Mouse (Mus musculus) MEL (cell line): ENCODE results near the gene Babam2.

ENCODE experiments used
- CHD2 ChIP-seq: IDR thresholded peaks from 2 replicates; pipeline ENCODE4 v1.6.1; 2011; ENCODE audit warnings: low read length, improper control_type of control experiment
- CTCF ChIP-seq, 3 experiments: IDR thresholded peaks in 2 of 3; conservative IDR thresholded peaks in 1 of 3; 2 replicates each; pipeline ENCODE4 v1.5.1; 2011 to 2012; ENCODE audit warnings: low read length in 3 of 3, low read depth in 2 of 3, mild to moderate bottlenecking in 2 of 3, improper control_type of control experiment in 1 of 3, inconsistent platforms in 1 of 3, mixed read lengths in 1 of 3, moderate library complexity in 1 of 3; ENCODE audit not compliant: control insufficient read depth in 1 of 3, insufficient read depth in 1 of 3, poor library complexity in 1 of 3, severe bottlenecking in 1 of 3
- MAFK ChIP-seq: IDR thresholded peaks from 2 replicates; pipeline ENCODE4 v1.6.1; 2011; ENCODE audit warnings: low read depth, mild to moderate bottlenecking, low read length, improper control_type of control experiment, borderline replicate concordance
- MYC ChIP-seq: IDR thresholded peaks from 2 replicates; pipeline ENCODE4 v1.6.1; 2011; ENCODE audit warnings: low read depth, mild to moderate bottlenecking, low read length, improper control_type of control experiment, moderate library complexity
- NELFE ChIP-seq: IDR thresholded peaks from 2 replicates; pipeline ENCODE4 v1.6.1; 2011; ENCODE audit warnings: low read depth, low read length, improper control_type of control experiment
- POLR2A ChIP-seq, 2 experiments: IDR thresholded peaks; 2 replicates each; pipeline ENCODE4 v1.6.1; 2011 to 2012; ENCODE audit warnings: low read length in 2 of 2, mild to moderate bottlenecking in 2 of 2, control low read depth in 1 of 2, improper control_type of control experiment in 1 of 2, low read depth in 1 of 2, moderate library complexity in 1 of 2; ENCODE audit not compliant: control insufficient read depth in 1 of 2, insufficient read depth in 1 of 2, poor library complexity in 1 of 2
- SMC3 ChIP-seq: IDR thresholded peaks from 2 replicates; pipeline ENCODE4 v1.6.1; 2011; ENCODE audit warnings: low read depth, low read length, improper control_type of control experiment
- USF1 ChIP-seq: IDR thresholded peaks from 2 replicates; pipeline ENCODE4 v1.6.1; 2014; ENCODE audit warnings: low read depth, mild to moderate bottlenecking, inconsistent platforms, low read length, improper control_type of control experiment, moderate library complexity
- ZNF384 ChIP-seq: IDR thresholded peaks from 2 replicates; pipeline ENCODE4 v1.6.1; 2012; ENCODE audit warnings: low read depth, mild to moderate bottlenecking, inconsistent platforms, low read length, improper control_type of control experiment

GRCm38 (mm10) chr5:31758310-31759091, 61.0 kb downstream of the Babam2 start:
- TF ChIP-seq CHD2 (no peak), POLR2A (IDR thresholded peaks at IDR 0.05; ENCODE audit: control insufficient read depth in 1 of 2, insufficient read depth in 1 of 2, low read depth in 1 of 2, low read length in 2 of 2, poor library complexity in 1 of 2) (peak in 1 of 2 experiments; percentile 55; a peak in 1 of 4 replicates), ZNF384 (peak; percentile 85), MYC (peak; percentile 86), MAFK (no peak), CTCF (IDR thresholded peaks at IDR 0.05 in 2 of 3, conservative IDR thresholded peaks at IDR 0.05 in 1 of 3; ENCODE audit: control insufficient read depth in 1 of 3, insufficient read depth in 1 of 3, low read depth in 2 of 3, low read length in 3 of 3, poor library complexity in 1 of 3, severe bottlenecking in 1 of 3) (no peak), NELFE (no peak), SMC3 (peak; percentile 32; the same call in 1 of the 2 replicates), USF1 (peak; percentile 83)
